Mouse (Mus musculus): Measurements from ENCODE around the gene Krtap5-1. TPM values are rescaled to one million over a fixed set of nuclear protein-coding genes. Genes with fewer than 3 reads are reported as not detected.
"Not testable (repeated sequence)": the region's sequence is repeated elsewhere in the genome, so short reads cannot be mapped to it uniquely, and the experiment has no call there.

The Krtap5-1 gene
- not detected in 2 replicates for polyA plus RNA-seq (2012; rRNA removed)

DNA sequence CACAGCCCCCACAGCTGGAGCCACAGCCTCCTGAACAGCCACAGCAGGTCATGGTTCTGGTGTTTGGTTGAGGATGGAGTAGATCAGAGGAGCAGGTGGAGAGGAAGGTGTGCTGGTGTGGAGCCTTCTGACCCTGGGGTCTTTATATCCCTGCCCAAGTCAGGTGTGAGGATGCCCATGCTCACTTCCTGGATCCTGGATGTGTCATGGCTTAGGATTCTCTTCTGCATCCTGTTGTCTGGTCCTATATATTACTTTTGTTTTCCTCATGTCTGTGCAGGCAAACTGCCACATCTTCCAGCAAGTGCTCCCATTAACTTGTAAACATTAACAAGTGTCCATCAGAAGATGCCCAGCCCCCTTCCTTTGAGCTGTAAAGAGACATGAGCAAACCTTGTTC, at the start of gene Krtap5-1:
Gene Krtap5-1, minus strand, starts transcription at position 101 of the 400 bp plus-strand sequence.
- not testable (repeated sequence) for H3K4me3 ChIP-seq (replicated peaks; ENCODE audit: extremely low read depth, low read depth, low read length); H3K4me1 ChIP-seq (ENCODE audit: control insufficient read depth, insufficient read depth, low read length); DNase-seq

DNA sequence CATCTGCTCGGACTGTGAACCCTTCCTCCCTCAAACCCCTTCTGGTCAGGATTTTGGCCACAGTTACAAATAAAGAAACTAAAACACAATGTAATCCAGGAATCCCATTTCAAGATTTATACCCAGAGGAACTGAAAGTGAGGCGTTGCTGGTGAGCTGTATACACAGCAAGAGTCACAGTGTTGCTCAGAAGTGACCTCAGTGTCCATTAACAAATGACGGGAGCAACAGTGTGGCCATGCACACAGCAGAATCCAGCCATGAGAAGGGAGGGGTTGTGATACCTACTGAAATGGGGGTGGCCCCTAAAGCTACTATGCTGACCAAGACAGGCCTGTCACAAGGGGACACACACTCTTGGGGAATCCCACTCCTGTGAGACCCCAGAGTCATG, 45.3 kb upstream of the Krtap5-1 start:
- DNase-seq: no peak
- TF ChIP-seq POLR2A (IDR thresholded peaks at IDR 0.05; ENCODE audit: borderline replicate concordance, extremely low read depth, low read depth, low read length) (no peak), CTCF (IDR thresholded peaks at IDR 0.05; ENCODE audit: insufficient read depth, low read length) (no peak)
- WGBS: 50% methylated on average over 3 of the region's 3 CpGs

DNA sequence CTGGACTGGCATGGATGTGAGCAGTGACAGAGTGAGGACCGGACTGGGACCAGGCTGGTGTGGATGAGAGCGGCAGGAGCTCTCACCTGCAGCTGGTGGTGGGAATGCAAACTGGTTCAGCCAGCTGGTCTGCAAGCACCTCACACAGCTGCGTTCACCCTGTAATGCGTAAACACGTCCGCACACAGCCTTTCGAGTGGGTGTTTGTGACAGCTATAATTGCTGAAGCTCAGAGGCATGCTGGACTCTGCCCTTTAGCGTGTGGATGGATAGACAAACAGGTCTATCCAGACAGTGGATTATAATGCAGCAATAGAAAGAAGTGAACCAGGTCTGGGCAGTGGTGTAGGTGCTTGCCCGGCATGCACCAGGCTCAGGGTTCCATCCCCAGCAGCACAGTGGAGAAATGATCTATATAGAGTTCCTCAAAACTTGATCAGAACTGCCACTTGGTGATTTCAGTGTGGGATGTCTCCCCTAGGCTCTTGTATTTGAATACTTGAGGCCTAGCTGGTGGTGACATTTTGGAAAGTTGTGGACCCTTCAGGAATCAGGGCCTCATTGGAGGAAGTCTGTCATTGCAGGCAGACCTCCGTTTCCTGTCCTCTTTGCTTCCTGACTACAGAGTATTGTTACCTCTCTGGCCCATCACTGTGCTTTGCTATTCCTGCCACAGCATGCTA, 44.8 kb upstream of the Krtap5-1 start:
- TF ChIP-seq CTCF (IDR thresholded peaks at IDR 0.05; ENCODE audit: insufficient read depth, low read length): no peak
- TF ChIP-seq POLR2A (IDR thresholded peaks at IDR 0.05; ENCODE audit: borderline replicate concordance, extremely low read depth, low read depth, low read length): no peak
- no peak for DNase-seq
- Histone ChIP-seq H3K4me1 (ENCODE audit: control insufficient read depth, insufficient read depth, low read length) (peaks cover 2% of the 10 kb centered on the region), H3K4me3 (replicated peaks; ENCODE audit: extremely low read depth, low read depth, low read length) (no peak overlapping the region)
- 54% methylated on average over 10 of the region's 10 CpGs for WGBS

More for the DNA sequence above, 45.3 kb upstream of the Krtap5-1 start:
- H3K4me1 ChIP-seq (ENCODE audit: control insufficient read depth, insufficient read depth, low read length): peaks cover 2% of the 10 kb centered on the region
- H3K4me3 ChIP-seq (replicated peaks; ENCODE audit: extremely low read depth, low read depth, low read length): no peak overlapping the region

DNA sequence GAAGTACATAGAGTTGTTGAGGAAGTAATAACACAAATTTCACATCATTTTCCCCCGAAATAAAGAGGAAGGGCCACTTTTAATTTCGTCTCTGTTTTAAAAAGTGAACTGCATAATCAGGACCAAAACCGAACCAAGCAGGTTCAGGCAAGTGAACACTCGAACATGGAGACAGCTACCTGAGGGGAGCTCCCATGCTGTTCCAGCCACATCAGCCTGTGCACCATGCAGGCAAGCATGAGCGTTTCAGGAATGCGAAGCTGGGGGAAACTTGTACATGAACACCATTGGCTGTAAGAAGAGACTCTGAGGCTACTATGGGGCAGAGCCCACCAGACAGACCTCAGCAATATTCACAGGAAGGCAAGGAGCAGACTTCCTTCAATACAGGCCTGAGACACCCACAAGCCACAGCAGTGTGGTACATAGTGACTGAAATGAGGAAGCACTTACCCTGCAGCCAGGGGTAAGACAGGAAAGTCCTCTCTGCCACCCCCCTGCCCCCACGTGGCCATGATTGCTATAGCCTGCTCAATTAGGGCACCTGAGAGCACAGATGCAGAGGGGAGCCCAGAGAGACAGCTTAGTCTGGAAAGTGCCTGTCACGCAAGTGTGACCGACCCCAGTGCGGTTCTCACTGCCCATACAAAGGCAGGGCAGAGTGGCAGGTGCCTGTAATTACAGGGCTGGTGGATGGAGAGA, 43.5 kb upstream of the Krtap5-1 start:
- H3K4me3 ChIP-seq (replicated peaks; ENCODE audit: extremely low read depth, low read depth, low read length): no peak overlapping the region
- no peak for DNase-seq
- H3K4me1 ChIP-seq (ENCODE audit: control insufficient read depth, insufficient read depth, low read length): peaks cover under 1% of the 10 kb centered on the region; the same call in 1 of the 2 replicates
- WGBS: 58% methylated on average over 10 of the region's 10 CpGs
- no peak for TF ChIP-seq POLR2A (IDR thresholded peaks at IDR 0.05; ENCODE audit: borderline replicate concordance, extremely low read depth, low read depth, low read length)
- TF ChIP-seq CTCF (IDR thresholded peaks at IDR 0.05; ENCODE audit: insufficient read depth, low read length): no peak

DNA sequence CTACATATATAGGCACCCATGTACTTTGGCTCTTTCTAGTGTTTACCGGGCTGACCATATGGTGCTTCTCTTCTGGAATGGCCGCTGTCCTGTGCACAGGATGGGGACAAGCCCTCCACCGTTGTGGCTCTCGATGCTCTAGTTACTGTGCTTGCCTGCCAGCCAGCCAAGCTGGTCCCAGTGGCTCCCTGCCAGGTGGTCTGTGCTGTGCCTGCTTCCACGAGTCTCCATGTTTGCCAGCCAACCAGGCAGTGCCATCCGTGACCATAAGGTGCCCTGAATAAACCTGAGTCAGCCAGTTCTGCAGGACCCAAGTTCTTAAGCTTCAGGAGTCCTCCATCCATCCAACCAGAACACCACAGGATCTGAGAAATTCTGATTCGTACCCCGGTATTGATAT, 38.2 kb upstream of the Krtap5-1 start:
- Histone ChIP-seq H3K4me3 (replicated peaks; ENCODE audit: extremely low read depth, low read depth, low read length) (no peak overlapping the region), H3K4me1 (ENCODE audit: control insufficient read depth, insufficient read depth, low read length) (no peaks in the 10 kb centered on the region)
- 87% methylated on average over 8 of the region's 8 CpGs for WGBS
- DNase-seq: no peak
- TF ChIP-seq CTCF (IDR thresholded peaks at IDR 0.05; ENCODE audit: insufficient read depth, low read length) (no peak), POLR2A (IDR thresholded peaks at IDR 0.05; ENCODE audit: borderline replicate concordance, extremely low read depth, low read depth, low read length) (no peak)

DNA sequence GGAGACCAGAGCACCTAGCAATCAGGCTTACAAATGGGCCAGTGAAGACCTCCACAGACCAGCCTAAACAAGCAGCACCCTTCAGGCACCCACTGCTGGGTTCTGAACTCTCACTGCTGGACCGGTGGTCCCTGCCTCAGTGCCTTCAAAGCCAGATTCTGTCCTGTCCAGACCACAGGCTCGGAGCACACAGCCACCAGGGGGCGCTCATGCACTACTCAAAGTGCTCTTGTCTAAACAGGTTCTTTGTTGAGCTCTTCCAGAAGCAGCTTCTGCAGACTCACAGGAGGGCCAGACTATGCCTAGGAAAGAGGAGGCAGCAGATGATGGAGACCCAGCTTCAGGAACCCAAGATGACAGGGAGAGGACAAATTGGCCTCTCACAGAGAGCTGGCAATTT, 37.3 kb upstream of the Krtap5-1 start:
- DNase-seq: peak; percentile 86

DNA sequence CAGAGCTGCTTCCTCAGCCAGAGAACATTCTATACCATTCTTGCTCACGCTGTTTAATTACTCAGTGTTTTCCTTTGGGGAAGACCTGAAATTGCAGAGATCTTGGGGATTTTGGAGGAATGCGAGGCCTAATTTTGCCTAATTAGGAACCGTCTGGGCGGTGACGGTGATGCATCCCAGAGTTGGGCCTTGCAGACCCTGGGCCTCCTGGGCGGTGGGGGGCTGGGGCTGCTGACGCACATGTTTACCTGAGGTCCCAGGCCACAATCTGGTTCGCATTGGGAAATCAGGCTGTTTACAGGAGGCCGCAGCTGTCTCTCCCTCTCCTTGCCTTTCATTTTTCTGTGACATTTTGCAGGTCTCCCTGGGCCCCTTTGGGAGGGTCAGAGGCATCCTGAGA, 35.8 kb upstream of the Krtap5-1 start:
- DNase-seq; H3K4me1 ChIP-seq (ENCODE audit: control insufficient read depth, insufficient read depth, low read length); H3K4me3 ChIP-seq (replicated peaks; ENCODE audit: extremely low read depth, low read depth, low read length): not testable (repeated sequence)
- WGBS: 94% methylated on average over 5 of the region's 9 CpGs

More for the DNA sequence above, 37.3 kb upstream of the Krtap5-1 start:
- no peaks in the 10 kb centered on the region for H3K4me1 ChIP-seq (ENCODE audit: control insufficient read depth, insufficient read depth, low read length)
- no peak overlapping the region for H3K4me3 ChIP-seq (replicated peaks; ENCODE audit: extremely low read depth, low read depth, low read length)
- 3% methylated on average over 3 of the region's 3 CpGs for WGBS
- TF ChIP-seq CTCF (IDR thresholded peaks at IDR 0.05; ENCODE audit: insufficient read depth, low read length): peak; percentile 85
- TF ChIP-seq POLR2A (IDR thresholded peaks at IDR 0.05; ENCODE audit: borderline replicate concordance, extremely low read depth, low read depth, low read length): no peak

DNA sequence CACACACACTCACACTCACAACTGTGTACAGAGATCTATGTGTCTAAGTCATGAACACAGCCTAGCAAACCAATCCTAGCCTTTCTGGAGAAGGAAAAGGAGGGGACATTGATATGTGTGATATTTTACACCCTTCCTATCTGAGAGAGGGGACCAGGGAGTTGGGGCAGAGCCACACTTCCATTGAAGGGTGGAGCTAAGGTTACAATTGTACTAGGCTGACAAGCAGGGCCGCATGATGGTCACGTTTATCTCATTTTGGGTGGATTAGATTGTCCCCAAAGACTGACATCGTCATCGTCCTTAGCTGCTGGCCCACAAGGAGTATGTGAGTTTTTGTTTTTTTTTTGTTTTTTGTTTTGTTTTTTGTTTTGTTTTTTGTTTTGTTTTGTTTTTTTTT, 34.4 kb upstream of the Krtap5-1 start:
- Histone ChIP-seq H3K4me3 (replicated peaks; ENCODE audit: extremely low read depth, low read depth, low read length) (no peak overlapping the region), H3K4me1 (ENCODE audit: control insufficient read depth, insufficient read depth, low read length) (no peaks in the 10 kb centered on the region)
- TF ChIP-seq CTCF (IDR thresholded peaks at IDR 0.05; ENCODE audit: insufficient read depth, low read length) (no peak), POLR2A (IDR thresholded peaks at IDR 0.05; ENCODE audit: borderline replicate concordance, extremely low read depth, low read depth, low read length) (no peak)
- no peak for DNase-seq
- WGBS: 92% methylated on average over 4 of the region's 4 CpGs

DNA sequence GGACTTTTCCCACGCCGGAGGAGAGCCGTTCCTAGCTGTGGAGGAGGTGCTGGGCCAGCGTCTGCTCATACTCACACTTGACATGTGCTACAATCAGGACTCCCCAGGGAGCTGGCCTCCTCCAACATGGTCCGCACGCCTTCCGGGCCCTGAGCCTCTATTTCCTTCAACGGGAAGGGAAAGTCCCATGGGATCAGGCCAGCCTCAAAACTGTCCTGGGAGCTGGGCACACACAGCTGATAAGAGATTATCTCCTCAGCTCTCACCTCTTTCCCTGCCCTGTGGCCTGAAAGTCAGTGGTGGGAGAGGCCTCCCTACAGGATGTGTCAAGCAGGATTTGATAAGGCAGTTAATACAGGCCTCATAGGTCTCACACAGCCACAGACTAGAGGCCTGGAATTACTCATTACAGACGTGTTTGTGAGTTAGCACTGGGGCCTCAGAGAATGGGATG, 33.4 kb upstream of the Krtap5-1 start:
- Histone ChIP-seq H3K4me3 (replicated peaks; ENCODE audit: extremely low read depth, low read depth, low read length) (no peak overlapping the region), H3K4me1 (ENCODE audit: control insufficient read depth, insufficient read depth, low read length) (no peaks in the 10 kb centered on the region)
- TF ChIP-seq CTCF (IDR thresholded peaks at IDR 0.05; ENCODE audit: insufficient read depth, low read length) (no peak), POLR2A (IDR thresholded peaks at IDR 0.05; ENCODE audit: borderline replicate concordance, extremely low read depth, low read depth, low read length) (no peak)
- no peak for DNase-seq
- WGBS: 60% methylated on average over 9 of the region's 9 CpGs

DNA sequence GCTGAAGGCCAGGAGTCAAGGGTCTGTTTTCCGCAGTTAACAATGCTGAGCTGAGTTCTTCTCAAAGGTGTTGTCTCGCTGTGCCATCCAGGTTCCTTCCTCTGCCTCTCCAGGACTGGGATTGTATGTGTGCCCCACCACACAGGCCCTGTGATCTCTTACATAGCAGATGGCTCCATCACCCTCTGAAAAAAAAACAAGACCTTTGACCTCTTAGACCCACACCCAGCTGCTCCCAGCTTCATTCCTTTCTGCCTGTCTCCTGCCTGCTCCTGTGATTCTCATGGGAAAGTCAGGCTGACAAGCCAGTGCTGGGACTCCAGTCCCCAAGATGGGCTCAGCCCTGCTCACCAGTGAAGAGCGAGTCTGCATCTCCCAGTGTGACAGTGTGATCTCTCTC, 31.6 kb upstream of the Krtap5-1 start:
- 67% methylated on average over 3 of the region's 3 CpGs for WGBS
- no peak overlapping the region for H3K4me3 ChIP-seq (replicated peaks; ENCODE audit: extremely low read depth, low read depth, low read length)

More for the DNA sequence above, 31.6 kb upstream of the Krtap5-1 start:
- no peaks in the 10 kb centered on the region for H3K4me1 ChIP-seq (ENCODE audit: control insufficient read depth, insufficient read depth, low read length)
- no peak for DNase-seq
- TF ChIP-seq CTCF (IDR thresholded peaks at IDR 0.05; ENCODE audit: insufficient read depth, low read length) (no peak), POLR2A (IDR thresholded peaks at IDR 0.05; ENCODE audit: borderline replicate concordance, extremely low read depth, low read depth, low read length) (no peak)

Measured in lung, adult 2 months (tissue).